Mouse (Mus musculus) kidney, postnatal 0 days (tissue): ENCODE measurements around the gene Rwdd2a. TPM values are rescaled to one million over a fixed set of nuclear protein-coding genes. Genes with fewer than 3 reads are reported as not detected.

Experiments used
- ATAC-seq: fragments of 200-750 bp; cut with Nextera tagmentation; replicated peaks from 2 replicates; pipeline ENCODE4 v1.8.0; 2017; ENCODE audit warnings: low read depth, moderate number of reproducible peaks, moderate TSS enrichment, moderate library complexity; ENCODE audit not compliant: low FRiP score
- DNase-seq: peaks from one replicate; pipeline ENCODE4 v3.0.0-alpha.2; 2016; ENCODE audit warnings: low spot score
- H3K27ac ChIP-seq: fragments of 300-500 bp; sonication (generic); 2 replicates; pipeline ENCODE4 v1.5.1; 2014; ENCODE audit warnings: mild to moderate bottlenecking
- H3K27me3 ChIP-seq: fragments of 300-500 bp; sonication (generic); 2 replicates; pipeline ENCODE4 v1.6.1; 2014; ENCODE audit warnings: low read length, mixed read lengths; ENCODE audit not compliant: insufficient read depth
- H3K36me3 ChIP-seq: fragments of 300-500 bp; sonication (generic); 2 replicates; pipeline ENCODE4 v1.6.1; 2014; ENCODE audit warnings: low read length, mixed read lengths; ENCODE audit not compliant: insufficient read depth
- H3K4me1 ChIP-seq: fragments of 300-500 bp; sonication (generic); replicated peaks from 2 replicates; pipeline ENCODE4 v1.6.1; 2014; ENCODE audit warnings: antibody characterized with exemption, low read length, mixed read lengths; ENCODE audit not compliant: insufficient read depth
- H3K4me2 ChIP-seq: fragments of 300-500 bp; sonication (generic); 2 replicates; pipeline ENCODE4 v1.6.1; 2014; ENCODE audit warnings: mild to moderate bottlenecking, low read length, moderate library complexity, mixed read lengths
- H3K4me3 ChIP-seq: fragments of 300-500 bp; sonication (generic); replicated peaks from 2 replicates; pipeline ENCODE4 v1.5.1; 2014; ENCODE audit warnings: low read depth, low read length
- H3K9ac ChIP-seq: fragments of 300-500 bp; sonication (generic); 2 replicates; pipeline ENCODE4 v1.6.1; 2014; ENCODE audit warnings: low read depth, low read length
- H3K9me3 ChIP-seq: fragments of 300-500 bp; sonication (generic); replicated peaks from 2 replicates; pipeline ENCODE4 v1.6.1; 2016; ENCODE audit warnings: low read length, inconsistent platforms, mixed read lengths
- CTCF ChIP-seq: IDR thresholded peaks from 2 replicates; pipeline ENCODE4 v1.5.1; 2016; ENCODE audit warnings: antibody characterized with exemption, low read depth, mild to moderate bottlenecking, moderate library complexity
- WGBS: fragments of 180-500 bp; shearing (Covaris S2); extraction: QIAGEN DNeasy Blood & Tissue Kit; methylation state at CpG from one replicate; pipeline ENCODE4 v1.1.7; 2014; 5-methylcytosine and 5-hydroxymethylcytosine counted together
- polyA plus RNA-seq: library from polyadenylated mRNA; unstranded; fragments of >200 nt; fragmentation: Nextera tagmentation; extraction: Ambion mirVana; gene quantifications from 2 replicates; pipeline ENCODE4 v1.2.1, GENCODE M21; 2015

Rwdd2a gene
- polyA plus RNA-seq: 5.4 and 6.2 TPM in 2 replicates

DNA sequence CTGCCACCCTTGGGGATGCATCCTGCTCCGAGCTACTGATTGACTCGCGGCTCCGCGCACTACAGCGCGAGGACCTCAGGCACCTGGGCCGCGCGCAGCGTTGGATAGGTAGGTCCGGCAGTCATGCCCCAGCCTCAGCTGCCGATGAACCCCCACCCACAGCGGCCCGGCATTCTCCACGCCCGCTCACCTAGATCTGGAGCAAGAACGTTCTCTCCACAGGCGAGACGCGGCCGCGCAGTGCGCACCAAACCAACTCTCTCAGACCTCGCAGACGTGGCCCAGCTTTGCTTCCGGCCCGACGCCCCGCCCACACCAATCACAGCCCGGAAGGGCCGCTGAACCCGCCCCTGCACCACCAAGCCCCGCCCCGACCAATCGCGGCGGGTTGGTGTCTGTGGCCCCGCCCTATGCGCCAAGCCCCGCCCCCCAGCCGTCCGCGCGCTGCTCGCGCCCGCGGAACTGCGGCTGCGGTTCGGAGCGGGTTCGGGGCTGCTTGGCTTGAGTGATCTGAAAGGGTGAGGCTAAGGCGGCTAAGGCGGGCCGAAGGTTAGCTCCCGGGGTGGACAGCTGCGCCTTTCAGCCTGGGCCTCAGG is at the start of gene Rwdd2a, which contains the start of gene Pgm3:
TSS of gene Rwdd2a (plus strand) at position 452 of the 596 bp plus-strand sequence.
TSS of gene Pgm3 (minus strand) at position 303 of the 596 bp plus-strand sequence.
- Histone ChIP-seq H3K36me3 (0 out of 2 replicates have a peak, but pooled peaks cover 3% of the 10 kb centered on the region), H3K9ac (peak within 1 kb of the TSS; percentile 60), H3K4me1 (no peaks in the 10 kb centered on the region), H3K27me3 (no peaks in the 10 kb centered on the region), H3K27ac (peak within 1 kb of the TSS; percentile 74; the same call in 1 of the 2 replicates), H3K4me3 (peak within 1 kb of the TSS; percentile 78), H3K4me2 (peak within 1 kb of the TSS; percentile 100), H3K9me3 (no peaks in the 10 kb centered on the region)
- under 1% methylated on average over 59 of the region's 59 CpGs for WGBS
- no peak for TF ChIP-seq CTCF
- DNase-seq (peak; percentile 96), ATAC-seq (peak; percentile 99)

GRCm38 (mm10) chr9:86522335-86522734 is 49.5 kb upstream of the Rwdd2a start:
- Histone ChIP-seq H3K4me3 (no peak overlapping the region), H3K36me3 (peaks cover 29% of the 10 kb centered on the region), H3K9ac (no peak overlapping the region), H3K9me3 (no peaks in the 10 kb centered on the region), H3K27ac (no peak overlapping the region), H3K4me2 (no peak overlapping the region), H3K4me1 (no peaks in the 10 kb centered on the region), H3K27me3 (no peaks in the 10 kb centered on the region)
- peak; percentile 11 for DNase-seq
- TF ChIP-seq CTCF: no peak
- no peak for ATAC-seq

GRCm38 (mm10) chr9:86525600-86525999 is 46.2 kb upstream of the Rwdd2a start:
- WGBS: 47% methylated on average over 2 of the region's 2 CpGs
- no peaks in the 10 kb centered on the region for H3K27me3 ChIP-seq
- no peak for ATAC-seq
- no peak for TF ChIP-seq CTCF
- H3K27ac ChIP-seq: no peak overlapping the region
- no peaks in the 10 kb centered on the region for H3K4me1 ChIP-seq
- H3K4me3 ChIP-seq: no peak overlapping the region
- H3K4me2 ChIP-seq: no peak overlapping the region
- DNase-seq: no peak
- peaks cover 20% of the 10 kb centered on the region for H3K36me3 ChIP-seq
- H3K9ac ChIP-seq: no peak overlapping the region
- no peaks in the 10 kb centered on the region for H3K9me3 ChIP-seq

DNA sequence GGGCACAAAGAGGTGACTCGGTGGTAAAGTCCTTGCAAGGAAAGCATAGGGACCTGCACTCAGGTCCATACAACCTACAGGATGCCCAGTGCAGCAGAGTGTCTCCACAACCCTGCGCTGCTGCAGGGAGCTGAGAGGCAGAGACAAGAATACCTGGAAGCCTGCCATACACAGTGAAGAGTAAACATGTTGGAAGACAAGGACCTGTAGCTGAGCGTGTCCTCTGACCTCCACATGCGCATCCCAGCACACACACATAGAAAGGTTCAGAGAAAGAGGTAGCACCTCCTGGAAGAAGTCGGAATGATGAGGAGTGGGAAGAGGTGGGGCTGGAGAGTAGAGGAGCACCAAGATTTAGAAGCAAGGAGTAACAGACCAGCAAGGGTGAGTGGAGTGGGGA is 37.7 kb upstream of the Rwdd2a start:
- Histone ChIP-seq H3K36me3 (peaks cover 18% of the 10 kb centered on the region; the same call in 1 of the 2 replicates), H3K9ac (no peak overlapping the region), H3K4me3 (no peak overlapping the region), H3K4me2 (no peak overlapping the region), H3K9me3 (no peaks in the 10 kb centered on the region), H3K27ac (no peak overlapping the region), H3K27me3 (no peaks in the 10 kb centered on the region), H3K4me1 (no peaks in the 10 kb centered on the region)
- no peak for TF ChIP-seq CTCF
- WGBS: 85% methylated on average over 5 of the region's 5 CpGs
- ATAC-seq (no peak), DNase-seq (no peak)

DNA sequence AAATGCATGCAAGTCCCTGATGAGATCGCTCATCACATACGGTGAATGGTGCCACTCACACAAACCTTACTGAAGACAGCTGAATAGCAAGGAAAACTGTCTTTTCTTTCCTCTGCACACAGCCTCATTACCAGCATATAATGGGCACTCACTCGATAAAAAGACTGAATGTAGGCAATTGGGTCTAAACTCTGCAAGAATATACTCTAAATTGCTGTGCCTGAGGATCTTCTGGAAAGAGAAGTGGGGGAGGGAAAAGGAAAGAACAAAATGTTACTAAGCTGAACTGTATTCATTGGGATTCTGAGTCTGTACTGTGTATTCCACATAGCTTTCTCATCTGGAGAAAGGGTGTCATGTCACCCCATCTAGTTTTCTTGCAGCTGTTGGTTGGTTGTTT is 28.3 kb upstream of the Rwdd2a start:
- no peaks in the 10 kb centered on the region for H3K9me3 ChIP-seq
- WGBS: 93% methylated on average over 3 of the region's 3 CpGs
- no peak overlapping the region for H3K4me2 ChIP-seq
- no peak for TF ChIP-seq CTCF
- H3K4me1 ChIP-seq: no peaks in the 10 kb centered on the region
- no peak overlapping the region for H3K27ac ChIP-seq
- DNase-seq (no peak), ATAC-seq (no peak)
- no peaks in the 10 kb centered on the region for H3K27me3 ChIP-seq
- H3K9ac ChIP-seq: no peak overlapping the region
- no peak overlapping the region for H3K4me3 ChIP-seq
- peaks cover 24% of the 10 kb centered on the region for H3K36me3 ChIP-seq

DNA sequence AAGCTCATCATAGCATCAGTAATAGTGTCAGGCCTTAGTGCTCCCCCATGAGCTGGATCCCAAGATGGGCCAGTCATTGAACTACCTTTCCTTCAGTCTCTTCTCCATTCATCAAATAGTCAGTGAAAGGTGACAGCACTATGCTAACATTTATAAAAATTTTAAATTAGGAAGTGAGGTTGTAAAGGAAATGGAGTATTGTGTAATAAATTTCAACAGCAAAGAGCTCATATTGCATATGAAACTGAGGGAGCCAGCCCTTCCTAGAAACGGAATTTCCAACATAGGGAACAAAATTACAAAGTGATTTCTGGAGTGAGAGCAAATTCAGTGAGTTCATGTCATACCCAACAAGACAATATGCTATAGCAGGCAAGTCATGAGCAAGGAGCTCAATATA is 27.2 kb upstream of the Rwdd2a start:
- 67% methylated on average over 1 of the region's 1 CpGs for WGBS
- Histone ChIP-seq H3K9me3 (no peaks in the 10 kb centered on the region), H3K9ac (no peak overlapping the region), H3K36me3 (peaks cover 27% of the 10 kb centered on the region), H3K4me2 (no peak overlapping the region), H3K4me1 (no peaks in the 10 kb centered on the region), H3K4me3 (no peak overlapping the region), H3K27me3 (no peaks in the 10 kb centered on the region), H3K27ac (no peak overlapping the region)
- no peak for ATAC-seq
- no peak for TF ChIP-seq CTCF
- DNase-seq: no peak

GRCm38 (mm10) chr9:86549637-86550162 is 22.1 kb upstream of the Rwdd2a start:
- Histone ChIP-seq H3K4me1 (no peaks in the 10 kb centered on the region), H3K9ac (no peak overlapping the region), H3K27ac (no peak overlapping the region), H3K9me3 (no peaks in the 10 kb centered on the region), H3K4me2 (no peak overlapping the region), H3K36me3 (peaks cover 20% of the 10 kb centered on the region; the same call in 1 of the 2 replicates), H3K4me3 (no peak overlapping the region), H3K27me3 (no peaks in the 10 kb centered on the region)
- ATAC-seq (peak; percentile 74; the same call in 1 of the 2 replicates), DNase-seq (peak; percentile 9)
- no peak for TF ChIP-seq CTCF
- WGBS: 73% methylated on average over 5 of the region's 5 CpGs
